Mouse (Mus musculus): Measurements from ENCODE around the gene Ppef2. TPM values are rescaled to one million over a fixed set of nuclear protein-coding genes. Genes with fewer than 3 reads are reported as not detected.
A peak's percentile ranks its signal among the peaks of the same experiment; 100 is the strongest.

Ppef2 gene
- polyA plus RNA-seq, 1 experiment from 2014 or later, result 0.39 TPM

DNA sequence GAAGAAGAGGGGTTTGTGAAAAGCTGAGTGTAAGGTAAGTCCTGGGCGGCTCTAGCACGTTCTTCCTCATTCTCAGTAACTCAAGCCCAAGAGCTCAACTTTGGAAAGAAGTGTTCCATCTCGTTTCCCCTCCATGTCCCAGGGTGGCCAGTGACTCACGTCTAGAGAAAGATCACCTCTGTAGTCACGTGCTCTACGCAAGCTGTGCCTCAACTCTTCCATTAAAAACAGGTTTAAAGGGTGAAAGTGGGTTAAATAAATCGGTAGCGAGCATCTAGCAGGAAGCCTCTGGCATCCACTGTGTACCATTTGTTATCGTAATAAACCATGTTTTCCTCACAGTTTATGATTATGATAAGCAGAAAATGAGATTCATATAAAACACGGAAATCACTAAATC lies 24.2 kb downstream of the Ppef2 start:
- H3K9ac ChIP-seq, result no peak overlapping the region
- no peaks in the 10 kb centered on the region for H3K36me3 ChIP-seq
- H3K4me2 ChIP-seq (replicated peaks), result no peak overlapping the region
- ATAC-seq, result no peak
- no peak overlapping the region for H3K4me3 ChIP-seq (replicated peaks)
- no peaks in the 10 kb centered on the region for H3K4me1 ChIP-seq (replicated peaks)
- 84% methylated on average over 10 of the region's 10 CpGs for WGBS
- no peak overlapping the region for H3K27ac ChIP-seq
- H3K9me3 ChIP-seq, result no peaks in the 10 kb centered on the region
- H3K27me3 ChIP-seq (replicated peaks), result no peaks in the 10 kb centered on the region

DNA sequence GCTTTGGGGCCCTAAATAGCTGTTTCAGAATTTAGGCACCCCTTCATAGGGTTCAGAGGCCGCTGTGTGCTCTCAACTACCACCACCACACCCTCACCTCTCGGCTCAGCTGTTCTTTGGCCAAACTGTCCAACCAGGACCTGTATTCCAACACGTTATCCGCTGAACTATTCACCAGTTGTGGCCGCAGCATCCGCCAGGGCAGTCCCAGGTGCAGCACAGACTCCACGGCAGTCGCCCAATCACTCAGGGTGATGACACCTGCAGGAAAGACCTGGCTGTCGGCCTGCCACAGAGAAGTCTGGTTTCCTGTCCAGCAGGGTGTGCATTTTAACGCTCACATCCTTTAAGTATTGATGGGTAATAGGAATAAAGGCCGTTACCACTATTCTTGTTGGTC lies 25.8 kb downstream of the Ppef2 start:
- Histone ChIP-seq H3K27me3 (replicated peaks) (no peaks in the 10 kb centered on the region), H3K27ac (no peak overlapping the region), H3K4me1 (replicated peaks) (no peaks in the 10 kb centered on the region), H3K4me3 (replicated peaks) (no peak overlapping the region), H3K9ac (no peak overlapping the region), H3K4me2 (replicated peaks) (no peak overlapping the region), H3K36me3 (no peaks in the 10 kb centered on the region), H3K9me3 (no peaks in the 10 kb centered on the region)
- 83% methylated on average over 11 of the region's 11 CpGs for WGBS
- ATAC-seq, result no peak

DNA sequence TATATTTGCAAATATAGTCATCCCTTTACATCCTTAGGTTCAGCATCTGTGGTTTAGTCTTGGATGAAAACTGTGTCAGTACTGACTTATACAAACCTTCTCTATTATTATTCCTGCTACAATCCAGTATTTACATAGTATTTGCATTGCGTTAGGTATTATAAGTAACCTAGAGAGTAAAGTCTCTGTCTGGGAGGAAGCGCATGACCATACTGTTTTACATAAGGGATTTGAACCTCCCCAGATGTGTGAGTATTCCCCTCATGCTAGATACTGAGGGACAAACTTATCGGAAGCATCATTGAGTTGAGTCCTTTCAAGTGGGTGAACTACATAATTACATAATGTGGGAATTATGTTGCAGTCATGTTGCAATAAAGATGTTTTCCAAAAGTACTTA lies 26.6 kb downstream of the Ppef2 start:
- no peak for ATAC-seq
- Histone ChIP-seq H3K9ac (no peak overlapping the region), H3K4me2 (replicated peaks) (no peak overlapping the region), H3K4me3 (replicated peaks) (no peak overlapping the region), H3K9me3 (no peaks in the 10 kb centered on the region), H3K4me1 (replicated peaks) (no peaks in the 10 kb centered on the region), H3K36me3 (no peaks in the 10 kb centered on the region), H3K27ac (no peak overlapping the region), H3K27me3 (replicated peaks) (no peaks in the 10 kb centered on the region)
- WGBS, result 91% methylated on average over 3 of the region's 3 CpGs

DNA sequence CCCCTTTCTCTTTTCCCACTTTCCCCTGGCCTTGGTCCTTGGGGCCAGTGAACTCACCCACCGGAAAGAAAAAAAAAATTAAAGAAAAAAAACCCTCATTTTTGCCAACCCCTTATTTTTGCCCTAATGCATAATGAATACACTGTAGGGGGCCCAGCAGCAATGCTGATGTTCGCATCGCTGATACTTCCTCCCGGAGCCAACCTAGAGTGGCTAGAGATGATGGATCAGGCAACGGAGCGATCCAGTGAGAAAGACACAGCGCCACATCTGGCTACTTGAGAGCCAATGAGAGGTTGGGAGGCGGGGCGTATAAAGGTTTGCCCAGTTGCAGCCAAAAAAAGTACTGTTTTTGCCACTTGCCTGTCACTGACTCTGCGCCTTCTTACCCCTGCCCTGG lies 27.3 kb downstream of the Ppef2 start:
- Histone ChIP-seq H3K36me3 (no peaks in the 10 kb centered on the region), H3K4me1 (replicated peaks) (no peaks in the 10 kb centered on the region), H3K4me2 (replicated peaks) (no peak overlapping the region), H3K9me3 (no peaks in the 10 kb centered on the region), H3K27me3 (replicated peaks) (no peaks in the 10 kb centered on the region), H3K9ac (no peak overlapping the region), H3K4me3 (replicated peaks) (no peak overlapping the region), H3K27ac (no peak overlapping the region)
- ATAC-seq, result no peak
- 50% methylated on average over 10 of the region's 10 CpGs for WGBS

DNA sequence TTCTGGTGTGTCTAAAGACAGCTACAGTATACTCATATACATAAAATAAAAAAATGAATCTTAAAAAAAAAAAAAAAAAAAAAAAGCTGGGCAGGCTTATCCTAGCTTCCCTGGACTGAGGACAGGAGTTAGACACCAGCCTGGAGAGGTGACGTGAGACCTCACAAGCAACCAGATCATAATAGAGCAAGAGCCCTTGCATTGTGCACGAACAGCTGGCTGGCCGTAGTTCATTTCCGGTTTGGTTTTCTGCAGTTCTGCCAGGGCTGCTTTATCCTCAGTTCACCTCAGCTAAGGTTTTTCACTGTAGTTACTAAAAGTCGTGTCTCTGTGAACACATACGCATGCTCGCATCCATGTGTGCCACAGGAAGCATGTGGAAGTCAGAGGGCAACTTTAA lies 28.3 kb downstream of the Ppef2 start:
- 67% methylated on average over 7 of the region's 7 CpGs for WGBS
- H3K9me3 ChIP-seq, result no peaks in the 10 kb centered on the region
- no peaks in the 10 kb centered on the region for H3K36me3 ChIP-seq
- no peak overlapping the region for H3K4me3 ChIP-seq (replicated peaks)
- no peak overlapping the region for H3K27ac ChIP-seq
- no peaks in the 10 kb centered on the region for H3K4me1 ChIP-seq (replicated peaks)
- H3K9ac ChIP-seq, result no peak overlapping the region
- no peak overlapping the region for H3K4me2 ChIP-seq (replicated peaks)
- no peak for ATAC-seq
- H3K27me3 ChIP-seq (replicated peaks), result no peaks in the 10 kb centered on the region

DNA sequence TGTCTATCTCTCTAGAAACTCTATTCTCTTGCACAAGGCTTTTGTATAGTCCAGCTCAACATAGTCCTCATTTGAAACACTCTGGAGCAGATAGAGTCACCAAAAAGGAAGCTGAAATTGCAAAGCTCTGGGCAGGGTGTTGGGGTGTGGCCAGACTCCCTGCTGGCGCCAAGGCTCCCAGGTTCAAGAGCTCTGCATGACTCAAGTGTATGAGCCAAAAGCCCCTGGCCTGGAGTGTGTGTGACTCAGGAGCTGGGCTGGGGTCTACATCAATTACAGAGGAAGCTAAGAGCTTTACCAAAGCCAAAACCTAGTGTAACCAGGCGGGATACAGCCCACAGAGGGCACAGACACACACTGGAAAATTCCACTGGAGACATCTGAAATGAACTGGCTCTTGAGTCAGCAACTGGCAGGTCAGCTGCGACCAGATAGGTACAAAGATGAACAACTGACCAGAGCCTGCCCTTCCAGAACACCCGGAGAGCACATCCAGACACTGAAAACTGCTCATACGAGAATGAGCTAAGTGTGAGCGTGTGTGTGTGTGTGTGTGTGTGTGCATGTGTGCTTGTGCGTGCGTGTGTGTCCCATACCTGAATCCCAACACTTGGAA lies 35.7 kb downstream of the Ppef2 start:
- H3K27me3 ChIP-seq (replicated peaks), result no peaks in the 10 kb centered on the region
- 89% methylated on average over 8 of the region's 8 CpGs for WGBS
- H3K27ac ChIP-seq, result no peak overlapping the region
- H3K4me2 ChIP-seq (replicated peaks), result no peak overlapping the region
- no peak overlapping the region for H3K9ac ChIP-seq
- no peak overlapping the region for H3K4me3 ChIP-seq (replicated peaks)
- H3K4me1 ChIP-seq (replicated peaks), result no peaks in the 10 kb centered on the region
- no peaks in the 10 kb centered on the region for H3K9me3 ChIP-seq
- ATAC-seq, result no peak
- H3K36me3 ChIP-seq, result no peaks in the 10 kb centered on the region

DNA sequence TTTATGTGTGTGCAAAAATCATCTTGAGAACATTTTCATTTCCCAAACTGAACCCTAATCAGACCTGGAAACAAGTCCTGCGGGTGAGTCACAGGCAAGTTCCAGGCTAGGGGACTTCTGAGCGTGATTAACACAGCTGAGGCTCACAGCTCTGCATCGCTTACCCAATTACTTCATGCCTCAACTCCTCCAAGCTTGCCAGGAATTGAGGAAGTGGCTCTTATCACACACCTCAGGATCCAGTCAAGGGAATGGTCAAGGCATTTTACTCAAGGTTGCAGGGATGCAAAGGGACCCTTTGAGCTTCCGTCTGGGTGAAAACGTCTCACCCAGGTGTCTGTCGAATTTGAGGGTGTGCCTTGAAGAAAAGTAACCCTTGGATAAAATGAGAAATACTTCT lies 36.3 kb downstream of the Ppef2 start:
- Histone ChIP-seq H3K27me3 (replicated peaks) (no peaks in the 10 kb centered on the region), H3K4me1 (replicated peaks) (no peaks in the 10 kb centered on the region), H3K27ac (no peak overlapping the region), H3K9ac (no peak overlapping the region), H3K4me2 (replicated peaks) (no peak overlapping the region), H3K36me3 (no peaks in the 10 kb centered on the region), H3K9me3 (no peaks in the 10 kb centered on the region), H3K4me3 (replicated peaks) (no peak overlapping the region)
- no peak for ATAC-seq
- WGBS, result 74% methylated on average over 6 of the region's 6 CpGs

DNA sequence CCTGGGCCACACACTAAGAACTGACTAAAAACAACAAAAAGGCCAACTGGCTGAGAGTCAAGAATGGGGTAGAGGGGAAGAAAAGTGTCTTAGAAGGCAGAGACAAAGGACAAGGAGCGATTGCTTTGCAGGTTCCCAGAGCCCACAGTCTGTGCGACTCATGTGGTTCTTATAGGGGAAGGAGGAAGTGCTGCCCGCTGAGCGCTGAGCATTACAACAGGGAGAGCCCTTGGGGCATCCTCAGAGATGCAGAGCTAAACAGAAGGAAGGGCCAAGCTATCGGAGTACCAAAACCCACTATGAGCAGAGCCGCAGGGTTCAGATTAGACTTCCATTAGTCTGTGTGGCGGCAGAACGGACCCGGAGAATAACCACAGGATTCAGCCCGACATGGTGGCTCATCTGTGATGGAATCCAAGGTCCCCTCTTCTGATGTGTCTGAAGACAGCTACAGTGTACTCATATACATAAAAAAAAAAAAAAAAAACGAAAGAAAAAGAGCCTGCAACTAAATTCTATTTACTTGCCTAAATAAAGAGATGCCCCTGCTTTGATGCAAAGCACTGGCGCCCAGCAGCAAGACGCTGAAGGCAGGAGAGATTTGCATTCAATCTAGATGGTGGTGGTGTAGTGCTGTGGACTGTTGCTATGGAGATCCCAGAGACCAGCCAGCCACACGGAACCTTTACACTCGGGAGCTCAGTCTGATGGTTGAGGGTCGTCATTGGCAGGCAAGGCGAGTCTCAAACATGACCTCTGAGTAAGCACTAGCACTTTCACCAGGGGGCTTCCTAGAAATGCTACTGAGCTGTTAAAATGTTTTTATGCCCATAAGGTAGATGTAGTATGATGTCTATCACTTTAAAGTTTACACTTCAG lies 36.9 kb downstream of the Ppef2 start:
- Histone ChIP-seq H3K4me1 (replicated peaks) (no peaks in the 10 kb centered on the region), H3K4me2 (replicated peaks) (no peak overlapping the region), H3K36me3 (no peaks in the 10 kb centered on the region), H3K27me3 (replicated peaks) (no peaks in the 10 kb centered on the region), H3K9me3 (no peaks in the 10 kb centered on the region), H3K4me3 (replicated peaks) (no peak overlapping the region), H3K27ac (no peak overlapping the region), H3K9ac (no peak overlapping the region)
- 66% methylated on average over 17 of the region's 17 CpGs for WGBS
- ATAC-seq, result no peak

DNA sequence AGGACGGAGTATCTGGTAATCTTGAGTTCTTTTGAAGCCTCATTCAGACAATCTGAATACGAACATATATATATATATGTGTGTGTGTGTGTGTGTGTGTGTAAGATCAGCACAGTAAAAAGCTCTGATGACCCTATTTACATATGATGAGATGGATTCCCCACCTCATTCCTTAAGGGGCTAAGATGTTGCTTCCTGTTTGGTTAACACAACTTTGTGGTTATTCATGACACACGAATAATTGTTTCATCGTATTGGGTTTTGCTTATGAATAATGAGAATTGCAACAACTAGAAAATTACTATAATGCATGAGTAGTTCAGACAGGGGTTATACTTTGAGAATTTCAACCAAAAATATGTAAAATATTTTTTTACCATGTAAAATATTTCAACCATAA lies 40.8 kb downstream of the Ppef2 start, which contains the start of gene U90926:
Gene U90926, minus strand, starts transcription at position 101 of the 400 bp plus-strand sequence.
- Histone ChIP-seq H3K4me1 (replicated peaks) (no peaks in the 10 kb centered on the region), H3K27me3 (replicated peaks) (no peaks in the 10 kb centered on the region), H3K36me3 (no peaks in the 10 kb centered on the region), H3K9ac (no peak within 1 kb of the TSS), H3K4me3 (replicated peaks) (no peak within 1 kb of the TSS), H3K27ac (no peak within 1 kb of the TSS), H3K4me2 (replicated peaks) (no peak within 1 kb of the TSS), H3K9me3 (no peaks in the 10 kb centered on the region)
- 89% methylated on average over 4 of the region's 4 CpGs for WGBS
- ATAC-seq, result no peak

DNA sequence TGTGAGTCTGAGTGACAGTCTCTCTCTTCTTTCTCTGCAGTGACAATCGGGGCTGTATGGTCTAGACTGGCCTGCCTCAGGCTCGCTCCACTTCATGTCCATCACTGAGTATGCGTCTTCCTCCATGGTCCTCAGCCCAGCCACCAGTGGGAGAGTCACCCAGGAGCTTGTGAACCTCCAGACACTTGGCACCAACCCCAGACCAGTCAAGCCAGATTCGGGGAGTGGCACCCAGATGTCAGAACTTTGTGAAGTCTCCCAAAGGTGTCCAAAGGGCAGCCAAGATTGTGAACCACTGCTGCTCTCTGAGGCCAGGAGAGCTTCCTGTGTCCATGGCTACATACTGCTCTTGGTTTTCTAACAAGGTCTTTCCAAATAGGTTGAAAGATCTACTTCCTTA lies 43.8 kb downstream of the Ppef2 start:
- 0 out of 2 replicates have a peak, but pooled peaks have one; percentile 15 for ATAC-seq
- Histone ChIP-seq H3K27me3 (replicated peaks) (no peaks in the 10 kb centered on the region), H3K36me3 (no peaks in the 10 kb centered on the region), H3K4me1 (replicated peaks) (no peaks in the 10 kb centered on the region), H3K4me3 (replicated peaks) (no peak overlapping the region), H3K9me3 (no peaks in the 10 kb centered on the region), H3K27ac (no peak overlapping the region), H3K4me2 (replicated peaks) (no peak overlapping the region), H3K9ac (no peak overlapping the region)
- 87% methylated on average over 4 of the region's 4 CpGs for WGBS

DNA sequence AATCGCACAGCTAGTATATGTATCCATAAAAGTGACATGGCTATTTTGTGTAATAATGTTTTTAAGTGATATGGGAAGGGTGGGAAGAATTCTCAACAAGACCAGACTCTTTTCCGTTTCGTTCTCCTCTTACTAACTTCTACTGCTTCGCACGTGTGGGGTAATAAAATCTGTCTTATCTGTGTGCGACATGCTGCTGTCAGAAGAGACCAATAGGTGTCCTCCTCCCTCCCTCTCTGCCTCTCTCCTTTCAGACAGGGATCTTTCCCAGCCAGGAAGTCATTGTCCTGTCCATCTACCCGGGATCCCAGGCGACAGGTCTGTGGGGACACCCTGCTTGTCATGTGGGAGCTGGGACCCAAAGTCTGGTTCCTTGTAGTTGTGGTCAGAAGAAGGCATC lies 45.9 kb downstream of the Ppef2 start:
- no peak overlapping the region for H3K4me2 ChIP-seq (replicated peaks)
- WGBS, result 61% methylated on average over 8 of the region's 8 CpGs

DNA sequence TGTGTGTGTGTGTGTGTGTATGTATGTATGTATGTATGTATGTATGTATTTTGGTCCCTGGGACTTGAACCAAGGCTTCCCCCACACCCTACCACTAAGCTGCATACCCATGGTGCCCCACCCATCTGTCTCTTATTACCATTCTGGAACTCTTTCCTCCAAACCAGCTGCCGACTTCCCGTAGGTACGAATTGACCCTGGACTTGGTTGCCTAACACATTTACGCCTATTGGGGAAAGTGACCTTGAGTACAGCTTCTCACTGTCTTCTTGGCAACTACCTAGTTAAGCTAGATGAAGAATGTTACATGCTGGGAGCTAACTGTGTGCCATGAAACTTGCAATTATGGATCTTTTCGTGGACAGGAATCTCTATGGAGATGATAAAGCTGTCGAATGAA lies 50.0 kb downstream of the Ppef2 start:
- no peaks in the 10 kb centered on the region for H3K27me3 ChIP-seq (replicated peaks)
- H3K36me3 ChIP-seq, result peaks cover 7% of the 10 kb centered on the region
- 78% methylated on average over 6 of the region's 6 CpGs for WGBS
- no peak overlapping the region for H3K27ac ChIP-seq
- H3K4me1 ChIP-seq (replicated peaks), result 0 out of 2 replicates have a peak, but pooled peaks cover 6% of the 10 kb centered on the region
- no peak overlapping the region for H3K4me3 ChIP-seq (replicated peaks)
- H3K9me3 ChIP-seq, result no peaks in the 10 kb centered on the region
- ATAC-seq, result no peak
- no peak overlapping the region for H3K9ac ChIP-seq
- H3K4me2 ChIP-seq (replicated peaks), result no peak overlapping the region

More for the DNA sequence above, 45.9 kb downstream of the Ppef2 start:
- Histone ChIP-seq H3K36me3 (no peaks in the 10 kb centered on the region), H3K27me3 (replicated peaks) (no peaks in the 10 kb centered on the region), H3K4me3 (replicated peaks) (no peak overlapping the region), H3K9ac (no peak overlapping the region), H3K4me1 (replicated peaks) (0 out of 2 replicates have a peak, but pooled peaks cover 4% of the 10 kb centered on the region), H3K9me3 (no peaks in the 10 kb centered on the region), H3K27ac (no peak overlapping the region)
- ATAC-seq, result no peak

DNA sequence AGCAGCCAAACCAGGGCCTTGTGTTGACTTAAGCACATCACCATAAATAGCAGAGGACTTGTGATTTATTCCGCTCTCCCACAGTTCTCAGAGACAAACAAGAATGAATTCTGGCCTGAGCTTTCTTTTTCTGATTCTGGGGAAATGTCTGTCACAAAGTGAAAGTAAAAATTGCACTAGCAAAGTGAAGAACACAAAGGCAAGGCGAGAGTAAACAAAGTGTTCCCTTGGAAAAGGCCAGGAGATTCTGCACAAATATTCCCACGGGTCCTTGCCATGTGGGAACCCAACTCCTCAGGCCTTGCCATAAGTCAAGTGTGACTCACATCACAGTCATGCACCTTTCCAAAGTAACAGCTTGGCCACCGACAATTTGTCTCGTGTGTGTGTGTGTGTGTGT lies 50.4 kb downstream of the Ppef2 start:
- 70% methylated on average over 5 of the region's 5 CpGs for WGBS
- H3K4me1 ChIP-seq (replicated peaks), result 0 out of 2 replicates have a peak, but pooled peaks cover 6% of the 10 kb centered on the region
- no peak overlapping the region for H3K4me3 ChIP-seq (replicated peaks)
- no peaks in the 10 kb centered on the region for H3K9me3 ChIP-seq
- no peaks in the 10 kb centered on the region for H3K27me3 ChIP-seq (replicated peaks)
- H3K9ac ChIP-seq, result no peak overlapping the region
- H3K36me3 ChIP-seq, result peaks cover 11% of the 10 kb centered on the region
- H3K4me2 ChIP-seq (replicated peaks), result 0 out of 2 replicates have a peak overlapping the region, but pooled peaks have one; percentile 0
- no peak overlapping the region for H3K27ac ChIP-seq
- no peak for ATAC-seq
